Mouse (Mus musculus) intestine, postnatal 0 days (tissue): ENCODE measurements around the gene Tepp. TPM values are rescaled to one million over a fixed set of nuclear protein-coding genes. Genes with fewer than 3 reads are reported as not detected.
A peak's percentile ranks its signal among the peaks of the same experiment; 100 is the strongest.

Source experiments
- ATAC-seq: fragments of 200-750 bp; cut with Nextera tagmentation; 2 replicates; pipeline ENCODE4 v1.8.0; 2017; ENCODE audit warnings: mild to moderate bottlenecking, moderate TSS enrichment, moderate library complexity
- H3K27ac ChIP-seq: fragments of 300-500 bp; sonication (generic); 2 replicates; pipeline ENCODE4 v1.5.1; 2014; ENCODE audit warnings: mild to moderate bottlenecking, low read depth, low read length, moderate library complexity
- H3K27me3 ChIP-seq: fragments of 300-500 bp; sonication (generic); replicated peaks from 2 replicates; pipeline ENCODE4 v1.6.1; 2014; ENCODE audit warnings: low read length, mixed read lengths; ENCODE audit not compliant: control insufficient read depth, insufficient read depth
- H3K36me3 ChIP-seq: fragments of 300-500 bp; sonication (generic); 2 replicates; pipeline ENCODE4 v1.6.1; 2014; ENCODE audit warnings: mild to moderate bottlenecking, moderate library complexity; ENCODE audit not compliant: control insufficient read depth, insufficient read depth
- H3K4me1 ChIP-seq: fragments of 300-500 bp; sonication (generic); replicated peaks from 2 replicates; pipeline ENCODE4 v1.6.1; 2014; ENCODE audit warnings: antibody characterized with exemption, low read length, mixed read lengths; ENCODE audit not compliant: control insufficient read depth, insufficient read depth
- H3K4me2 ChIP-seq: fragments of 300-500 bp; sonication (generic); replicated peaks from 2 replicates; pipeline ENCODE4 v1.6.1; 2014; ENCODE audit warnings: low read depth, mild to moderate bottlenecking, moderate library complexity
- H3K4me3 ChIP-seq: fragments of 300-500 bp; sonication (generic); 2 replicates; pipeline ENCODE4 v1.5.1; 2014; ENCODE audit warnings: low read depth, low read length
- H3K9ac ChIP-seq: fragments of 300-500 bp; sonication (generic); 2 replicates; pipeline ENCODE4 v1.6.1; 2014; ENCODE audit warnings: mild to moderate bottlenecking, low read depth, low read length
- H3K9me3 ChIP-seq: fragments of 300-500 bp; sonication (generic); 2 replicates; pipeline ENCODE4 v1.6.1; 2016; ENCODE audit warnings: mixed run types; ENCODE audit not compliant: control insufficient read depth
- CTCF ChIP-seq: sonication (generic); IDR thresholded peaks from 2 replicates; pipeline ENCODE4 v1.5.1; 2016; ENCODE audit warnings: low read depth, mild to moderate bottlenecking, control low read depth, antibody characterized with exemption, moderate library complexity
- WGBS: fragments of 180-500 bp; shearing (Covaris S2); extraction: QIAGEN DNeasy Blood & Tissue Kit; methylation state at CpG from one replicate; pipeline ENCODE4 v1.1.7; 2014; 5-methylcytosine and 5-hydroxymethylcytosine counted together
- polyA plus RNA-seq: library from polyadenylated mRNA; unstranded; fragments of >200 nt; fragmentation: Nextera tagmentation; extraction: Ambion mirVana; gene quantifications from 2 replicates; pipeline ENCODE4 v1.2.1, GENCODE M21; 2015

The Tepp gene
- polyA plus RNA-seq, 1 experiment from 2014 or later = not detected

- ATAC-seq = no peak
- H3K27ac ChIP-seq = no peak overlapping the region
- no peaks in the 10 kb centered on the region for H3K36me3 ChIP-seq
- no peak overlapping the region for H3K4me2 ChIP-seq
- H3K9ac ChIP-seq = no peak overlapping the region
- 60% methylated on average over 6 of the region's 6 CpGs for WGBS
- no peaks in the 10 kb centered on the region for H3K4me1 ChIP-seq
- H3K4me3 ChIP-seq = no peak overlapping the region
- TF ChIP-seq CTCF = no peak
- no peaks in the 10 kb centered on the region for H3K9me3 ChIP-seq
- H3K27me3 ChIP-seq = no peaks in the 10 kb centered on the region
Observed at GRCm38 (mm10) chr8:95289066-95289650, 21.2 kb upstream of the Tepp start.

- peak; percentile 25; the same call in 1 of the 2 replicates for ATAC-seq
Observed at GRCm38 (mm10) chr8:95293172-95293571, 17.2 kb upstream of the Tepp start.

GRCm38 (mm10) chr8:95293891-95294290 is 16.5 kb upstream of the Tepp start:
- Histone ChIP-seq H3K9ac (no peak overlapping the region; the same call in 1 of the 2 replicates), H3K4me2 (peak overlapping the region; percentile 37; the same call in 1 of the 2 replicates), H3K4me3 (0 out of 2 replicates have a peak overlapping the region, but pooled peaks have one; percentile 9), H3K9me3 (no peaks in the 10 kb centered on the region), H3K27me3 (no peaks in the 10 kb centered on the region), H3K27ac (no peak overlapping the region), H3K36me3 (no peaks in the 10 kb centered on the region), H3K4me1 (no peaks in the 10 kb centered on the region)
- 69% methylated on average over 7 of the region's 7 CpGs for WGBS
- no peak for TF ChIP-seq CTCF
- ATAC-seq = no peak

More at GRCm38 (mm10) chr8:95293172-95293571, 17.2 kb upstream of the Tepp start:
- Histone ChIP-seq H3K9me3 (no peaks in the 10 kb centered on the region), H3K4me2 (peak overlapping the region; percentile 37), H3K27me3 (no peaks in the 10 kb centered on the region), H3K4me3 (0 out of 2 replicates have a peak overlapping the region, but pooled peaks have one; percentile 9), H3K4me1 (no peaks in the 10 kb centered on the region), H3K9ac (no peak overlapping the region), H3K27ac (no peak overlapping the region), H3K36me3 (no peaks in the 10 kb centered on the region)
- no peak for TF ChIP-seq CTCF
- 61% methylated on average over 11 of the region's 11 CpGs for WGBS

- no peak overlapping the region for H3K27ac ChIP-seq
- no peaks in the 10 kb centered on the region for H3K4me1 ChIP-seq
- ATAC-seq = no peak
- no peaks in the 10 kb centered on the region for H3K27me3 ChIP-seq
- no peaks in the 10 kb centered on the region for H3K9me3 ChIP-seq
- peak; percentile 80 for TF ChIP-seq CTCF
- no peak overlapping the region for H3K9ac ChIP-seq
- H3K36me3 ChIP-seq = no peaks in the 10 kb centered on the region
- H3K4me3 ChIP-seq = no peak overlapping the region
- 24% methylated on average over 5 of the region's 5 CpGs for WGBS
- H3K4me2 ChIP-seq = no peak overlapping the region
Observed at GRCm38 (mm10) chr8:95302410-95302809, 8.0 kb upstream of the Tepp start.

- no peak overlapping the region for H3K4me3 ChIP-seq
- ATAC-seq = no peak
- no peak overlapping the region for H3K27ac ChIP-seq
- TF ChIP-seq CTCF = no peak
- WGBS = 57% methylated on average over 4 of the region's 4 CpGs
- H3K4me2 ChIP-seq = no peak overlapping the region
- H3K27me3 ChIP-seq = no peaks in the 10 kb centered on the region
- H3K36me3 ChIP-seq = no peaks in the 10 kb centered on the region
- H3K9ac ChIP-seq = no peak overlapping the region
- H3K4me1 ChIP-seq = no peaks in the 10 kb centered on the region
- H3K9me3 ChIP-seq = no peaks in the 10 kb centered on the region
Observed at GRCm38 (mm10) chr8:95305526-95305925, 4.8 kb upstream of the Tepp start.

GRCm38 (mm10) chr8:95306431-95306830 is 3.9 kb upstream of the Tepp start, which contains the start of gene Cngb1:
Cngb1 (minus strand) TSS chr8:95306585.
- 49% methylated on average over 6 of the region's 6 CpGs for WGBS
- no peaks in the 10 kb centered on the region for H3K4me1 ChIP-seq
- H3K36me3 ChIP-seq = no peaks in the 10 kb centered on the region
- H3K9me3 ChIP-seq = no peaks in the 10 kb centered on the region
- H3K4me2 ChIP-seq = no peak within 1 kb of the TSS
- H3K9ac ChIP-seq = no peak within 1 kb of the TSS
- no peak within 1 kb of the TSS for H3K4me3 ChIP-seq
- no peaks in the 10 kb centered on the region for H3K27me3 ChIP-seq
- TF ChIP-seq CTCF = no peak
- no peak for ATAC-seq
- no peak within 1 kb of the TSS for H3K27ac ChIP-seq
